Mouse (Mus musculus): ENCODE results near the gene Fam163a.
"Not testable (repeated sequence)": the region's sequence is repeated elsewhere in the genome, so short reads cannot be mapped to it uniquely, and the experiment has no call there.

Gene Fam163a

GRCm38 (mm10) chr1:156204656-156205131, at the start of gene Fam163a:
TSS of gene Fam163a (minus strand) at chr1:156205026.
- DNase-seq = no peak

- DNase-seq = not testable (repeated sequence)
Observed at GRCm38 (mm10) chr1:156251096-156251495, 46.3 kb upstream of the Fam163a start.

GRCm38 (mm10) chr1:156247893-156248292, 43.1 kb upstream of the Fam163a start:
- no peak for DNase-seq

GRCm38 (mm10) chr1:156241713-156242348, 37.0 kb upstream of the Fam163a start:
- peak; percentile 10 for DNase-seq

GRCm38 (mm10) chr1:156241035-156241434, 36.2 kb upstream of the Fam163a start:
- DNase-seq = peak; percentile 6

GRCm38 (mm10) chr1:156231122-156231521, 26.3 kb upstream of the Fam163a start:
- DNase-seq = no peak

GRCm38 (mm10) chr1:156230339-156231089, 25.7 kb upstream of the Fam163a start:
- no peak for DNase-seq

- DNase-seq = peak; percentile 8
Observed at GRCm38 (mm10) chr1:156229448-156229847, 24.6 kb upstream of the Fam163a start.

- no peak for DNase-seq
Observed at GRCm38 (mm10) chr1:156228728-156229127, 23.9 kb upstream of the Fam163a start.

- no peak for DNase-seq
Observed at GRCm38 (mm10) chr1:156226903-156227302, 22.1 kb upstream of the Fam163a start.

GRCm38 (mm10) chr1:156222205-156223000, 17.6 kb upstream of the Fam163a start:
- no peak for DNase-seq

- DNase-seq = no peak
Observed at GRCm38 (mm10) chr1:156221327-156221726, 16.5 kb upstream of the Fam163a start.

- DNase-seq = no peak
Observed at GRCm38 (mm10) chr1:156218573-156218972, 13.7 kb upstream of the Fam163a start.

GRCm38 (mm10) chr1:156217941-156218340, 13.1 kb upstream of the Fam163a start:
- no peak for DNase-seq

- no peak for DNase-seq
Observed at GRCm38 (mm10) chr1:156217393-156217792, 12.6 kb upstream of the Fam163a start.

- no peak for DNase-seq
Observed at GRCm38 (mm10) chr1:156216249-156216648, 11.4 kb upstream of the Fam163a start.

GRCm38 (mm10) chr1:156214651-156215050, 9.8 kb upstream of the Fam163a start:
- DNase-seq = no peak

- DNase-seq = no peak
Observed at GRCm38 (mm10) chr1:156212923-156213322, 8.1 kb upstream of the Fam163a start.

- DNase-seq = no peak
Observed at GRCm38 (mm10) chr1:156211809-156212317, 7.0 kb upstream of the Fam163a start.

- DNase-seq = no peak
Observed at GRCm38 (mm10) chr1:156205164-156205563, 338 bp upstream of the Fam163a start.

- DNase-seq = no peak
Observed at GRCm38 (mm10) chr1:156203961-156204655, 718 bp downstream of the Fam163a start.

- DNase-seq = no peak
Observed at GRCm38 (mm10) chr1:156202661-156203060, 2.2 kb downstream of the Fam163a start.

GRCm38 (mm10) chr1:156201069-156201468, 3.8 kb downstream of the Fam163a start:
- no peak for DNase-seq
